Mouse (Mus musculus) bone marrow, adult 2 months (tissue): ENCODE data around the gene Sfxn4.

Experiments used
- CTCF ChIP-seq: fragments of 200-500 bp; IDR thresholded peaks from 2 replicates; pipeline ENCODE4 v1.5.1; 2011; ENCODE audit warnings: low read length, control low read depth; ENCODE audit not compliant: control insufficient read depth, insufficient read depth
- POLR2A ChIP-seq: fragments of 200-500 bp; IDR thresholded peaks from 2 replicates; pipeline ENCODE4 v1.6.1; 2011; ENCODE audit warnings: low read depth, mild to moderate bottlenecking, control low read depth, low read length, borderline replicate concordance; ENCODE audit not compliant: control insufficient read depth

GRCm38 (mm10) chr19:60818677-60819076 is 42.6 kb downstream of the Sfxn4 start:
- TF ChIP-seq POLR2A (no peak), CTCF (no peak)
